Mouse (Mus musculus) spleen, postnatal 10 days (tissue): ENCODE data around the gene Itpr2.
A peak's percentile ranks its signal among the peaks of the same experiment; 100 is the strongest.

Experiments
- DNase-seq, 2 experiments: peaks; one replicate each; pipeline ENCODE4 v3.0.0; 2021 to 2022; ENCODE audit warnings: low spot score in 2 of 2

Gene Itpr2

DNA sequence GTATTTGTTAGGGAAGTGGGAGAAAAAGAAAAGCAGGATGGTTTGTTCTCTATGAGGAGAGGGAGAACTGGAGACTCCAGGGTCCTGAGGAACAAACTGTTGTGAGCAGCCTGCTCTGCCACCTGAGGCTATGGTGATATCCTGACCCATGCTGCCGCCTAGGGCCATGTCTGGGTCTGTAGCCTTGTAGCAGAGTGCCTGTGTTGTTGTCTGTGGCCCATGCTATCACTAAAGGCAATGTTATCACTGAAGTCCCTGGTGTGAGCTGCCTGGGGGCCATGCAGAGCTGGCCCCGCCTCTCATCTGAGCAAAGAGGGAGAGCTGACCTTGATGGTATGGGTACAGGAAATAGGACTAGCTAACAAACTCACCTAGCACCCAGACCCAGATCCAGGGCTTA, 7.9 kb upstream of the Itpr2 start:
- DNase-seq: no peak

DNA sequence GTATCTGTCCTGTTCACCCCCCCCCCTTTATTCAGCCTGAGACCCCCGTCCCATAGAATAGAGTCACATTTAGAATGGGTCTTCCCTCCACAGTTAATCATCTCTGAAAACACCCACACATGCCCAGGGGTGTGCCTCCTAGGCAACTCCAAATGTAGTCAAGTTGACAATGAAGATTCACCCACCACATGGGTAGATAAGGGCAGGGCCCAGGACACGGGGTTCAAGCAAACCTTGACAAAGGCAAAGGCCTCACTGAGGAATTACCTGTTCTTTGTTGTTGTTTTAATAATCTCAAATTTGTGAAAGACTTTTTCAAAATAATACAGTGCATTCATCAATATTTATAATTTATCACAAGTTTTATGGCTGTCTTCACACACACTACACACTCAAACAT, 2.4 kb upstream of the Itpr2 start:
- no peak for DNase-seq

DNA sequence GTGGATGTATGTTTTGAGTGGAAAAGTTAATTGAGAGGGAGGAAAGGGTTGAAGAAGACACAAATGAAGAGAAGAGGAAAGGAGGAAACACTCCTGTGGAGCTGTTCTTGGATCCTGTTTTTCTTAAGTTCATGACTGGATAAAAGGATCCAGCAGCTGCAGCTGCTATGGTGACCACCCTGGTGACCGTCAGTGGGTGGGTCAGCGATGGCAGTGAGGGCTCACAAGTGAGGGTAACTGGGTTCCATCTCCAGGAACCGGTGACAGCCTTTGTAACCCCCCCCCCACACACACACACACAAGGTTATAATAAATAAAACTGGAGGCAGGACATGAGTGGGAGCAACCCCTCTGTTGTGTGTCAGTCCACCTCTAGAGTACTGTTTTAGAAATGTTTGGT, 833 bp upstream of the Itpr2 start:
- DNase-seq: no peak

DNA sequence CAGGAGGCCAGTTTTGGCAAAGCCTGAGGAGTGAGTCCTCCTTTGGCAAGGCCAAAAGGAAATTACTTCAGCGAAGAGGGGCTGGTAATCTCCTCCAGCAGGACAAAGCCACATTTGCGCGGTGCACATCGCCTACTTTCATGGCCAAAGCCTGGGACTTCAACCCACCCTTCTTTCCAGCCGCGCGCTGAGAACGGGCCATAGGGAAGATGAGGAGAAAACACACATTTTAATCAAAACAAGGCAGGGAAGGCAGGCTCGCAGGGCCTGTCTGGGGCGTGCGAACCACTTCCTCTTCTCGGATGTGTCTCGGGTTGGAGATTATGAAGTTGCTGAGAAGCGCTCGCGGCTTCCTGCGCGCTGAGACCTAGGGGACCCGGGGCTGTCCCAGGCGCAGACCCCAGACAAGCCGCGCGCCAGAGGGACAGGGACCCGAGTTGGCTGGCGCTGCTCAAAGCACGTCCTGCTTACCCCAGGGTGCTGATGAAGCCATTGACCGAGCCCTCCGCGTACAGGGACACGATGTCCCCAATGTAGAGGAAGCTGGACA, 632 bp downstream of the Itpr2 start:
- peak; percentile 68 to 75 for DNase-seq

DNA sequence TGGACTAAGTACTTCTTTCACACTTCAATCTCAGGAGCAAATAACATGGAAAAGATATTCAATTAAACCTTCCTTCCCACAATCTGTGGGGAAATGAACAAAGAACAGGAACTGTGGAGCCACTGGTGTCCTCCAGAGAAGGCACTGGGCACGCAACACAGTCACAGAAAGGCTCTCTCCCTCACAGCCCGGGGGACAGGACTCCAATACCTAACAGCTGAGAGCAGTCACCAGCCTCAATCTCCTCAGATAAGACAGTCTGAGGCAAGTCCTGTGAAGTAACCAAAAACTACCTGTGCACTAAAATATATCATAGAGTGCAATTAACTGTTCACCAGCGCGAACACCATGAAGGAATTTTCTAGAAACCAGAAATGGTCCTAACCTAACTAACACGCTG, 1.3 kb downstream of the Itpr2 start:
- peak in 1 of 2 experiments; percentile 26 for DNase-seq

DNA sequence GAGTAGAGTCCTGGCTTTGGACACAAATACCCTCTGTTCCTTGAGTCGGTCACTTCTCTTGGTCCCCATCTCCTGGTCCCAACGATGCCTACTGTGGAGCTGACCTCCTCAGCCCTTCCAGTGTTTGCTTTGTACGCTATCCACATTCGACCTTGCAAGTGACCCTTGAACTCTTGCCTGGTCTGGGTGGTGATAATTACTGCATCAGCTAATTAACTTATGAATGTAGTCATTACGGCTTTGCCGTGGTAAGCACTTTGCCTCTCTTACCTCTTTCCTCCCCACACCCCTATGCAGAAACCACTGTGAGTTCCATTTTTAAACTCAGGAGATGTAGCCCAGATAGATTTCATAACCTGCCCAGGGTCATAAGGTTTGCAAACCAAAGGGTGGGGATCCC, 1.8 kb downstream of the Itpr2 start:
- DNase-seq: no peak

DNA sequence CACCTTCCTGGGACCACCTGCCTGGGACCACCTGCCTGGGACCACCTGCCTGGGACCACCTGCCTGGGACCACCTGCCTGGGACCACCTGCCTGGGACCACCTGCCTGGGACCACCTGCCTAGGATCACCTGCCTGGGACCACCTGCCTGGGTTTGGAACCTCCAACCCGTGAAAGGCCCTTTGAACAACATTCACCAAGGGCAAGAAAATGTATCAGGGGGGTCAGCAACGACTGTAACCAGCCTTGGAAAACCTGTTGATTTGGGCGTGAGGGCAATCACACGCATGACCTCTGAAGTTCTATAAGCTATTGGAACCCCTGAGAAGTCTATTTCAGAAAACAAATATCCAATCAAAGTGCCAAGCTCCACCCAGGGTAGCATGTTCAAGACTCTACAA, 2.5 kb downstream of the Itpr2 start:
- DNase-seq: no peak

DNA sequence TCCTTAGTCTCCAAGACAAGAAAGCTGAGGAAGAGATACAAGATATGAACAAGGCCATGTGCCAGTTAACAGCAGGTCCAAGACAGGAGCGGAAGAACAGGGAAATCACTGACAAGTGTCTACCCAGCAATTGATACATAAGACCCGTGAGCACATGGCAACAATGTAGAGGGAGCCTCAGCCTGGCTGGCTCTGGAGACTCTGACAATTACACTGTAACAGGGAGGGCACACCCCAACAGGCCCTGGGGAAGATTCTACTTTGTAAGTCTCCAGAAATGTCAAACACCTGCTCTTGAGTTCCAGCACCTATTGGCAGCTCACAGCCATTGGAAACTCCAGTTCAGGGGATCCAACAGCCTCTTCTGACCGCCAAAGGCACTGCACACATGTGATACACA, 3.6 kb downstream of the Itpr2 start:
- no peak for DNase-seq

DNA sequence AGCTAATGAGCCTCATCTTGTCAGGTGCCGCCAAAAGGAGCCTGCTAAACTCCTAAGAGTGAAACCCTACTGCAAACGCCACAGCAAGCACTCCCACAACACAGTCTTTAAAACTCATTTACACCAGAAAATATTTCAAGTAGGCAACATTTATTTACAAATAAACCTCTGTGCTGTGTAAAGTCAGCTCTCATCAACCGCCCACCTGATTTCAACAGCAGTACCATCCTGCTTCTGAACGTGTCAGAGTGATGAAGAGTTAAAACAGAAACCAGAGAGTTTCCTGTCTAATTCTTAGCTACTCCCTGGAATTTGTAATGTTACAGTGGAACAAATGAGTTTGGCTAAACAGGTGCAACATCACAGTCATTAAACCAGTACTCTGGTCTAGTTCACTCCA, 4.2 kb downstream of the Itpr2 start:
- no peak for DNase-seq

DNA sequence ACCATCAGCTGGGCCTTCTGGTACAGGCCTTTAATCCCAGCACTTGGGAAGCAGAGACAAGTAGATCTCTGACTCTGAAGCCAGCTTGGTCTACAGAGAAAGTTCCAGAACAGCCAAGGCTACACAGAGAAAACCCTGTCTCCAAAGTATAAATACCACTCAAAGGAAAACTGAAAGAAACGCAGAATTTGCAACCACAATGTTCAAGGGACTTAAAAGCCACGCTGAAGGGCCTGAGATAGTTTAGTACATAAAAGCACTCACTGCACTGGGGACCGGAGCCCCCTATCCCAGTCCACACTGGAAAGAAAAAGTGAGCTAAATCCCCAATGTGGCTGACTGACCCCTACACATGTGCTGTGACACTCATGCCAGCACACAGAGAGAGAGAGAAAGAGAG, 4.6 kb downstream of the Itpr2 start:
- DNase-seq: no peak

DNA sequence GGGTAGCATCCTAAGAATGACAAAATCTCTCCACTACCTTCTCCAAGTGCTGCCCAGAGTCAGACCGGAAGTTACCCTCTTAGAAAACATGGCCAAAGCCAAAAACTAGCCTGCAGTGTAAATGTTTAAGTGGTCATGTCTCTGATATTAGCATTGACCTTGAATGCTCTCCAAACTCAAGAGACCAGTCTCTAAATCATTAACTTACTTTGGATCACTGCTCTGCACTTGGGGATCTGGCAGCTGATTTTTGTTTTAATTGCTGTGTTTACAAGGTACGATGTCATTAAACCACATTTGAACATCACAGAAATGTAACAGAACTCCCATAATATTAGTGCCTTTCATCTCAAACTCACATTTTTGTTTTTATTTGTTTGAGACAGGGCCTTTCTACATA, 10.3 kb downstream of the Itpr2 start:
- DNase-seq: no peak

DNA sequence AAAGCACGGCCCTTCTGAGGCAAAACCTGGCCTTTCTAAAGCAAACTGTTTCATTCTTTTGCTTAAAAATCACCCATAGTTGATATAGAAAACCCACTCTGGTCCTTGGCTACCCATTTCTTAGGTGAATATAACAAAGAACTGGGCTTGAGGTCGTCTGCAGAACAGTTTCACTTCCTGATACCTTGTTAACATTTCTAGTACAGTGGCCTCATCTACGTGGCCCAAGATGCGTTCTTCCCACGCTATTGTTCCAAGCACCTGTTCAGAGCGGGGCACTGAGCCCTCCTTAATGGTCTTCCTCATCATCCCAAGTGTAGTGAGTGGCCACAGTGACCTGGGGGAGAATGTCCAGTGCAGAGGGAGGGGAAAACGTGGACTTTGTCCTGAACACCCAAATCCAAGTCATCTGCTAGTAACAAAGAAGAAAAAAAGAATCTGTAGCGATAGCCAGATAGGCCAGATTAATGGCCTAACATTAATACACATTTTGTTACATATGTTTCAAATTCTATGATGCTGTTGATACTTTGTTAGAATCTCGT, 11.5 kb downstream of the Itpr2 start:
- DNase-seq: no peak

DNA sequence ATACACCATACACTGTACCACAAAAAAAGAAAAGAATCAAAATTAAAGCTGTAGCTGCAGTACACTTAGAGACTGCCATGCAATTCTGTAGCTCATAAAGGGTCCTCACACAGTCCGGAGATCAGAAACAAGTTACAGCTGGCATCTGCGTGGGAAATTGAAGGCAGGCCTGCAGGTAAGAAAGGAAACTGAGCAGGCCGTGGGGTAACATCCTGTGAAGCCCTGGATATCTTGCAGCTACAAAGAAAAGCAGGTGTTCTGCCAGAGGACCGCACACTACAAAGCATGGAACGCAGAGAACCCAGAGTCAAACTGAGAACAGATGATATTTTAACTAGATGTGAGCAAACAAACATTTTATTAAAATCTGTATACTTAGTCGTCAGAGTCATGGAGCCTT, 12.2 kb downstream of the Itpr2 start:
- no peak for DNase-seq

DNA sequence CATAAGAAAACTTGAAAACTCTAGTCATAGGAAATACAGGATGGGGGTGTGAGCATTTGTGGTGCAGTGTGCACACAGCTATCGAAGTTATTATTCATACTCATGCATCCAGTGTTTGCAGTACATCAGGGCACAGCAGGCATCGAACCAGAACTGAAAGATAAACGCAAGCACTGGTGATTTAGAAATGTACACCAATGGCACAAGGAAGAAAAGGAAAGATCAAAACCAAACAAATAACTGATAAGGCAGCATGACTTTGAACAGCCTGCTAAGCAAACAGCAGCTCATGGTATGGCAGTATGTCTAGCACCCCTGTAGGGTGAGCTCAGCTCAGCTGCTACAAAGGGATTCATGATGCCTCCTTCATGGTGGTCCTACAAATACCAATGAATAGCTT, 13.3 kb downstream of the Itpr2 start:
- DNase-seq: no peak

DNA sequence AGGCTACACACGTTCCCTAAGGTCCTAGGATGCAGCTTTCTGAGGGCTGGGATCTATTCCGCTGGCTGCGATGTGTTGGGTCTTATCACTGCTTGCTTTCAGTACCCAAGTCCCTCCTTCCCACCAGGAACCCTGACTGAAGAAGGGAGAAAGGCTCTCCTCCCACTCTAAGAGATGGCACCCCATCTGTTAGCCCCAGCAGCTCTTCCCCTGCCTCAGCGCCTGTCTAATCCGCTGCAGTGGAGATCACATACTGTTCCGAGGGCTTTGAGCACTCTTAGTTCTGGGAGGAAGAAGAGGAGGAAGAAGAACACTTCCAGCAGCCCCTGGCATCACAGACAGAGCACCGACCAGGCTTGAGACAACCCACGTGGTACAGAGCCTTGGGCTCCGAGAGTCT, 14.9 kb downstream of the Itpr2 start:
- no peak for DNase-seq

DNA sequence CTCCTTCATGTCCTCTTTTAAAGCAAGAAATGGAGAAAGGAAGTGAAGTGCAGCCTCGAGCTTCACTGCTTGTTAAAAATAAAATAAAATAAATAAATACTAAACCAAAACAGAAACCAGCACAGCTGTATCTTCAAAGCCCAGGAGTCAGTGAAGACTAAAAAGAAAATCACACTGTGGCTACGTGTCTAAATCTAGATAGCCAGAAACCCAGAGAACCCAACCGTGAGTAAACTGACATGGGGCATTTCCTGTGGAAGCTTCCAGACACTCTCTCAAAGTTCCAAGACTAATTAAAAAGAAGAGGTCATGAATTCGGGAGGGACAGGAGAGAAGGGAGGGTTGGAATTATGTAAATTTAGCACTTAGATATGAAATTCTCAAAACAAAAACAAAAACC, 15.9 kb downstream of the Itpr2 start:
- DNase-seq: no peak

DNA sequence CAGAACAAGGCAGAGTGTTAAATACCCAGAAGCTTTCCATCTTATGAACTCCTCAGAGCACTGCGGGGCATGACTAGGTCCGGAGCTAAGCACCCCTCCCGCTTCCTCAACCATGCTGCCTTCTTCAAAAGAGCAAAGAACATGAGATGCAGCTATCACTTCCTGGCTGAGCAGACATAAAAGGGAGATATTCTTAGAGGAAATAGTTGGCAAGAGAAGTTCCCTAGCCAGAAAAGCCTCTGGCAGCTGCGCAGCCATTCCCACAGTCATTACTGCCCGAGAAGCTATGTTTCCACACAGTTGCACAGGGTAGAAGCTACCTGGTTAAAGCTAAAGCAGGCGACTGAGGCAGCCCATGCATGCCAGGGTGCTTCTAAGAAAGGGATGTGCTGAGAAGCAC, 20.6 kb downstream of the Itpr2 start:
- DNase-seq: no peak

DNA sequence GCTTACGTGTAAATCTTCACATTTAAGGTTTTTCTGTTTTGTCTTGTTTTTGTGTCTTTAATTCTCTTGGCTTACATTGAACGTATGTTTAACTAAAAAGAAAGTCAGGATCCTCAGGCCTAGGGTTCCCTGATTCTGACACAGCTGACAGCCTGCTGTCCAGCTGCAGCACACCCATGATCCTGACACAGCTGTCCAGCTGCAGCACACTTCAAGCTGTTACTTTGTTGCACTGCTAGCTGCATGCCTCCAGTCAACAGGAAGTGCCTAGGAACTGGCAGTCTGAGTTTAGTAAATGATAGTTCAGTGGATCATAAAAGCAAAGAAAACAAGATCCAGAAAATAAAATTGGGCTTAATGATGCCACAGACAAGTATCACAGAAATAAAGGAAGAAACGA, 21.1 kb downstream of the Itpr2 start:
- DNase-seq: no peak

DNA sequence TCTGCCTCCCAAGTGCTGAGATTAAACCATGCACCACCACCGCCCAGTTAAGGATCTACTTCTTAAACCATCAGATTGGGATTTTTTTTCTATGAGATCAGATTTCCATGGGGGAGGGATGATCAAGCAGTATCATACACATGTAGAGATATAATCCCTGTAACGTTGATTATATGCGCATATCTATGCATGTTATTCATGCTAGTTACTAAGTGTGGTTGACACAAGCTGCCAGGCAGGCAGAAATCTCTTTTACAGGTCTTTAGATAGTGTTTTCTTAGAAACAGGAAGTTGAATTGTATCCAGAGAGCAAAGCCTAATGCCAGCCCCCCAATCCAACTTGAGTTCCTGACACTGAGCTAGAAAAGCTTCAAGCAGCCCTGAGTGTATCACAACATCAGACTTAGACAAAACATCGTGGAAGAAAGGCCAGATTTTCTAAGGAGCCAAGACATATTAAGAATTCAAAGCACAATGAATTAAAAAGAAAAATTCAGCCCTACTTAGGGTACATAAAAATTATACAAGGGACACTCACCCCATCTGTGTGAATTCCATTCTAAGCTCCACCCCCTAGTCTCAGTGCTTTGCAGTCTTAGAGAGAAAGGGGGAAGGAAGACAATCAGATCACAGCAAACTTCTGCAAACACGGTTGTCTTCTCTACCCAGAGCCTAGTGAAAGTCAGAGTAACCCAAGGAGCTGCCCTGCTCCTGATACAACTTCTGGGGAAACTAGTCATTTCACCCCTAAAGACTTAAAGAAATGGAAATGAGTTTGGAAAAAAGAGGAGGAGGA, 22.9 kb downstream of the Itpr2 start:
- no peak for DNase-seq

DNA sequence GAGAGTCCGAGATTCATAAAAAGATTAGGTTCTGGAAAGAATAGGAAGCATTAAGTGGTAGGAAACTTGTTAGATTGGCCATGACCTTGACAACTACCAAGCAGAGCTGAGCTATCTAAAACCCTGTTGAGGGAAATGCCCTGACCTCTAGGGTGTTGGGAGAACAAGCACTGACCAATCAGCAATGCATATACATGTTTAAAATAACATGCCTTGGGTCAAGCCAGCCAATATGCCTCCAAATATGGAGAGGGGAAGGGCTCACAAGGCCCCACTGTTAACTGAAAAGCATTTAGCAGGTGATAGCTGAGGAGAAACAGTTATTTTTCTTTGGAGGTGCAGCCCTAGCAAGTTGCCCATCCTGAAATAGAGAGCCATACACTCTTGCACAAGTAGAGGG, 25.2 kb downstream of the Itpr2 start:
- no peak for DNase-seq

DNA sequence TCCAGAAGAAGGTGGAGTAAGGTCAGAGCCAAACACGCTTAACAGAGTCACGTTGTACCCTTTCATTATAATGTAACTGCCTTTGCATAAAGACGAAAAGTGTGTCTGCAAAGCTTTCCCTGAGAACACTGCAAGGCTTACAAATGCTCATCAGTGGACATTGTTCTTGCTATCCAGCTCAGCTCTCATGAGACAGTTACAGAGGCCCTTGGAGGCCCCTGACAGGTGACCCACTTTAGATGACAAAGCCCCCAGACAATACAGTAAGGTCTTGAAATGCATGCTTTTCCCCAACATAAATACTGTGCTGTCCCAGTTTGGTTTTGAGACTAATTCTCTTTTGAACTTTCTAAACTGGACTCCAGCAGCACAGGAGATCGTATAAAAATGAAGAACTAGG, 27.9 kb downstream of the Itpr2 start:
- DNase-seq: no peak

DNA sequence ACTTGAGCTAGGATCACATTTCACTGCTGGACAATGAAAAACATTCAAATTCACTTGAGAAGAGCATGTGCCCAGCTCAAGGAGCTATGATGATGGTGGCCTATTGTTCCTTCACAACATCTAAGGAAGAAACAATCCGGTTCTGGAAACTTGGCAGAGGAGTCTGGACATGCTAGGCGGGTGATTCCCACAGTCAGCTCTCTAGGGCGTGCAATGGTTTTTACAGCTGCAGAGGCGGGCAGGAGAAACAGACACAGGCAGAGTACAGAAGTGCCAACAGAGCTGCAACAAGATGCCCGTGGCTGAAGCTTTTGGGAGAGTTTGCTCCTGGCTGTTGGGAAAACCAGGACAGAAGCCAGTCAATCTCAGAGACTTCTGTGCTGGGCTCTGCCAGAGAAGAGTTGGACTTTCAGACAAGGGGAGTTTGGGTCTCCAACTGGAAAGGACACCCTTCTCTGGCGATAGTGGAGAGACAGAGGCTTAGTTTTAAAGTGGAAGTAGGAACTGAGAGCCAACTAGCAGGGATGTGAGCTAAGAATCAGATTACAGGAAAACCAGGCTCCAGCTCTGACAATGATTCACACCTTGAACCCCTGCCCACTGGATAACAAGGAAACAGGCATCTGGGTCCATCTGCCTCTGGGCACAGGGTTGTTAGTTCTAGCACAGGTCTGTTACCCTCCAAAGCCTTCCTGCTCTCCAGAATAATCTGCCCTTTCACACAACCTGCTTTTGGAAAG, 28.6 kb downstream of the Itpr2 start:
- DNase-seq: no peak

DNA sequence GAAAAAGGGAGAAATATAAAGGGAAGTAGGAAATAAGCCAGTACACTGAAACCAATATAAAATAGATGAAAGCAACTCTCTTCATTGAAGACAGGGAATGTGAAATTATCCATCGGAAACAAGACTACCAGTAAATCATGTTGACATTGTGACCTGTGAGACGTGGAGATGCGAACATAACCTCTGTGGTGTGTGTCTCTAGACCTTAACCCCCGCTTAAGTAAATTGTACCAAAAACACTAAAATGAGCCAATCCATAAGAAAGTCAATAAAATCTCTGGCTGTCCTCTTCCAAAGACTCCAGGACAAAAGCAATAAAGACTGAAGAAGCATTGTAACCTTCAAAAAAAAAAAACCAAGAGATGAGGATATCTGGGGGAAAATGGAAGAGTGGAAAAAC, 31.6 kb downstream of the Itpr2 start:
- DNase-seq: no peak
